Mouse (Mus musculus) CH12.LX (cell line): ENCODE results near the gene Shisa2. TPM values are rescaled to one million over a fixed set of nuclear protein-coding genes. Genes with fewer than 3 reads are reported as not detected.

Source experiments
- DNase-seq: peaks from one replicate; pipeline ENCODE4 v3.0.0-alpha.2; 2013; ENCODE audit errors: extremely low read depth
- H3K27ac ChIP-seq: 2 replicates; pipeline ENCODE4 v1.5.1; 2012; ENCODE audit warnings: low read depth, mild to moderate bottlenecking, control low read depth, moderate library complexity; ENCODE audit not compliant: insufficient read depth
- H3K27me3 ChIP-seq: replicated peaks from 2 replicates; pipeline ENCODE3; 2012; ENCODE audit warnings: inconsistent platforms
- H3K36me3 ChIP-seq, 2 experiments: replicated peaks in 1 of 2; 2 replicates each; pipeline versions ENCODE3 to v1.6.1; 2012; ENCODE audit warnings: inconsistent platforms in 1 of 2, low read length in 1 of 2, mild to moderate bottlenecking in 1 of 2, mixed read lengths in 1 of 2, moderate library complexity in 1 of 2; ENCODE audit not compliant: control insufficient read depth in 1 of 2, insufficient read depth in 1 of 2
- H3K4me1 ChIP-seq, 2 experiments: 2 replicates each; pipeline ENCODE4 v1.6.1; 2012; ENCODE audit warnings: inconsistent platforms in 1 of 2, moderate library complexity in 1 of 2; ENCODE audit not compliant: insufficient read depth in 2 of 2, control insufficient read depth in 1 of 2
- H3K4me2 ChIP-seq: 2 replicates; pipeline ENCODE4 v1.6.1; 2012; ENCODE audit warnings: low read depth, mild to moderate bottlenecking, control low read depth; ENCODE audit not compliant: poor library complexity, insufficient read depth, severe bottlenecking
- H3K4me3 ChIP-seq, 3 experiments: fragments of 150-350 bp in 1 of 3; sonication (generic) in 1 of 3; replicated peaks in 1 of 3; 2 replicates each; pipeline versions ENCODE3 to v1.5.1; 2011 to 2012; ENCODE audit warnings: low read depth in 2 of 3, low read length in 2 of 3, mild to moderate bottlenecking in 2 of 3, moderate library complexity in 2 of 3, control low read depth in 1 of 3, improper control_type of control experiment in 1 of 3, inconsistent platforms in 1 of 3, mixed read lengths in 1 of 3; ENCODE audit not compliant: poor library complexity in 1 of 3
- H3K79me2 ChIP-seq: replicated peaks from 2 replicates; pipeline ENCODE4 v1.6.1; 2012; ENCODE audit warnings: mild to moderate bottlenecking, moderate library complexity; ENCODE audit not compliant: control insufficient read depth, poor library complexity, insufficient read depth, severe bottlenecking; ENCODE audit errors: extremely low read depth
- H3K9ac ChIP-seq: 2 replicates; pipeline ENCODE4 v1.6.1; 2012; ENCODE audit warnings: low read depth, mild to moderate bottlenecking, control low read depth, moderate library complexity; ENCODE audit not compliant: insufficient read depth
- H3K9me3 ChIP-seq: replicated peaks from 2 replicates; pipeline ENCODE3; 2012; ENCODE audit warnings: low read length, inconsistent platforms, mixed read lengths
- CHD1 ChIP-seq: IDR thresholded peaks from 2 replicates; pipeline ENCODE4 v1.6.1; 2012; ENCODE audit warnings: low read depth, low read length, improper control_type of control experiment, inconsistent platforms
- CHD2 ChIP-seq: IDR thresholded peaks from 2 replicates; pipeline ENCODE4 v1.6.1; 2011; ENCODE audit warnings: low read length, improper control_type of control experiment
- ELF1 ChIP-seq: IDR thresholded peaks from 2 replicates; pipeline ENCODE4 v1.6.1; 2014; ENCODE audit warnings: low read depth, mild to moderate bottlenecking, inconsistent platforms, low read length, improper control_type of control experiment
- EP300 ChIP-seq: IDR thresholded peaks from 2 replicates; pipeline ENCODE4 v1.6.1; 2011; ENCODE audit warnings: low read length, improper control_type of control experiment
- HCFC1 ChIP-seq: IDR thresholded peaks from 2 replicates; pipeline ENCODE4 v1.6.1; 2012; ENCODE audit warnings: low read depth, mild to moderate bottlenecking, inconsistent platforms, low read length, improper control_type of control experiment
- IRF4 ChIP-seq: IDR thresholded peaks from 2 replicates; pipeline ENCODE4 v1.6.1; 2014; ENCODE audit warnings: low read depth, mild to moderate bottlenecking, inconsistent platforms, low read length, improper control_type of control experiment
- JUN ChIP-seq: IDR thresholded peaks from 2 replicates; pipeline ENCODE4 v1.6.1; 2011; ENCODE audit warnings: low read depth, mild to moderate bottlenecking, low read length, improper control_type of control experiment, moderate library complexity; ENCODE audit not compliant: insufficient read depth
- JUND ChIP-seq: conservative IDR thresholded peaks from 2 replicates; pipeline ENCODE4 v1.6.1; 2011; ENCODE audit warnings: low read depth, low read length, improper control_type of control experiment
- MAFK ChIP-seq: IDR thresholded peaks from 2 replicates; pipeline ENCODE4 v1.6.1; 2011; ENCODE audit warnings: low read length, improper control_type of control experiment; ENCODE audit not compliant: insufficient replicate concordance
- MEF2A ChIP-seq: IDR thresholded peaks from 2 replicates; pipeline ENCODE4 v1.6.1; 2014; ENCODE audit warnings: low read depth, mild to moderate bottlenecking, inconsistent platforms, low read length, improper control_type of control experiment, borderline replicate concordance
- NELFE ChIP-seq: IDR thresholded peaks from 2 replicates; pipeline ENCODE4 v1.6.1; 2011; ENCODE audit warnings: low read depth, low read length, improper control_type of control experiment
- USF1 ChIP-seq: IDR thresholded peaks from 2 replicates; pipeline ENCODE4 v1.6.1; 2014; ENCODE audit warnings: low read depth, mild to moderate bottlenecking, inconsistent platforms, low read length, improper control_type of control experiment
- ZMIZ1 ChIP-seq: IDR thresholded peaks from 2 replicates; pipeline ENCODE4 v1.6.1; 2012; ENCODE audit warnings: low read depth, mild to moderate bottlenecking, inconsistent platforms, low read length, improper control_type of control experiment
- dilution Hi-C: fragments of 300-500 bp; cut with MboI; formaldehyde crosslinking; loops from 2 replicates; pipeline ENCODE4 v1.14.3; 2020; ENCODE audit warnings: low sequenced_read_pairs; ENCODE audit not compliant: extremely low pct_unique_long_range_greater_than_20kb, extremely low pct_ligation_motif_present
- in situ Hi-C: fragments of 300-500 bp; cut with MboI; formaldehyde crosslinking; loops from 3 replicates; pipeline ENCODE4 v1.14.3; 2019; ENCODE audit warnings: low sequenced_read_pairs, low pct_ligation_motif_present, low pct_unique_long_range_greater_than_20kb, mixed read lengths
- polyA plus RNA-seq: library from polyadenylated mRNA; unstranded; fragments of >175 nt; gene quantifications from 2 replicates; pipeline ENCODE4 v1.2.1, GENCODE M21; 2012; ENCODE audit warnings: low read depth; ENCODE audit not compliant: insufficient read length
- total RNA-seq, 2 experiments: library from RNA; depleted of rRNA; stranded (reverse); fragments of 300-350 nt in 1 of 2; fragments of >200 nt in 1 of 2; gene quantifications; 2 replicates each; pipeline ENCODE4 v1.2.3; 2012 to 2014

Gene Shisa2
- total and polyA plus RNA-seq, 3 experiments = 0.08 to 0.36 (median 0.21) TPM

GRCm38 (mm10) chr14:59627823-59628222, 2.7 kb downstream of the Shisa2 start:
- peaks cover 2% of the 10 kb centered on the region for H3K27me3 ChIP-seq
- dilution Hi-C loops = no loop called here

GRCm38 (mm10) chr14:59629308-59629707, 4.2 kb downstream of the Shisa2 start:
- Histone ChIP-seq H3K27ac (no peak overlapping the region), H3K79me2 (no peaks in the 10 kb centered on the region), H3K9ac (no peak overlapping the region), H3K36me3 (no peaks in the 10 kb centered on the region), H3K27me3 (peaks cover 2% of the 10 kb centered on the region), H3K4me3 (no peak overlapping the region), H3K9me3 (no peaks in the 10 kb centered on the region), H3K4me2 (no peak overlapping the region), H3K4me1 (peaks cover 6 to 7% of the 10 kb centered on the region in 2 experiments)
- dilution Hi-C loops (no loop called here), in situ Hi-C loops (no loop called here)
- TF ChIP-seq ZMIZ1 (no peak), HCFC1 (no peak), IRF4 (no peak)
- DNase-seq = no peak

More at GRCm38 (mm10) chr14:59627823-59628222, 2.7 kb downstream of the Shisa2 start:
- no peak overlapping the region for H3K9ac ChIP-seq
- no peak overlapping the region for H3K27ac ChIP-seq
- H3K9me3 ChIP-seq = no peaks in the 10 kb centered on the region
- H3K79me2 ChIP-seq = no peaks in the 10 kb centered on the region
- H3K4me3 ChIP-seq = no peak overlapping the region
- TF ChIP-seq EP300 = no peak
- no peak for TF ChIP-seq USF1
- TF ChIP-seq NELFE = no peak
- no peak for TF ChIP-seq CHD1
- no peak for TF ChIP-seq IRF4
- no peak for TF ChIP-seq MAFK
- TF ChIP-seq CHD2 = no peak
- TF ChIP-seq MEF2A = no peak
- H3K36me3 ChIP-seq = no peaks in the 10 kb centered on the region
- DNase-seq = no peak
- H3K4me1 ChIP-seq = peaks cover 6 to 7% of the 10 kb centered on the region in 2 experiments
- in situ Hi-C loops = no loop called here
- no peak overlapping the region for H3K4me2 ChIP-seq

DNA sequence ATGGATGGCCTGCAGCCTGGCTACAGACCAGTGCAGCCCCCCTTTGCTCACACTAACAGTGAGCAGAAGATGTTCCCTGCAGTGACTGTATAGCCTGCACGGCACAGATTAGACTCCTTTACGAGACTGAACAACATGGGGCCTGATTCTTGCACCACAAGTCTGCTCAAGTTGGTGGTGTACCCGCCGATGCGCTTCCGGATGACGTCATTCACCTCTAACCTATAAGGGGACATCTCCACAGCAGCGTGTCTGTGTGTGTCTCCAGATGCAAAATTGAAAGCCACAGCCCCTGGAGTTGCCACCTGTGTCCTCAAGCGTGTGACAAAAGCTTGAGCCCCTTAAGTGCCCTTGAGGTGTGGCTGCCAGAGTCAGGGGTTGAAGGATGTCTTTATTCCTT, 5.0 kb downstream of the Shisa2 start:
- H3K4me2 ChIP-seq = no peak overlapping the region
- no peak overlapping the region for H3K27ac ChIP-seq
- dilution Hi-C loops = no loop called here
- peaks cover 6 to 7% of the 10 kb centered on the region in 2 experiments for H3K4me1 ChIP-seq
- peak; percentile 27 for DNase-seq
- TF ChIP-seq JUN = 0 out of 2 replicates have a peak, but pooled peaks have one; percentile 13
- TF ChIP-seq JUND = peak; percentile 59
- no peak for TF ChIP-seq EP300
- 0 out of 2 replicates have a peak, but pooled peaks have one; percentile 15 for TF ChIP-seq ELF1
- H3K36me3 ChIP-seq = no peaks in the 10 kb centered on the region
- H3K4me3 ChIP-seq = no peak overlapping the region
- no peaks in the 10 kb centered on the region for H3K9me3 ChIP-seq
- H3K79me2 ChIP-seq = no peaks in the 10 kb centered on the region
- no peak overlapping the region for H3K9ac ChIP-seq
- in situ Hi-C loops = no loop called here
- peaks cover 1% of the 10 kb centered on the region for H3K27me3 ChIP-seq
